Mouse (Mus musculus) adrenal gland, adult 2 months (tissue): ENCODE data around the gene Hs1bp3. TPM values are rescaled to one million over a fixed set of nuclear protein-coding genes. Genes with fewer than 3 reads are reported as not detected.

Experiments
- DNase-seq: peaks from one replicate; pipeline ENCODE4 v3.0.0; 2021
- polyA plus RNA-seq: library from polyadenylated mRNA; depleted of rRNA; stranded (reverse); fragments of >200 nt; gene quantifications from 2 replicates; pipeline ENCODE4 v1.2.3, GENCODE M21; 2012
- total RNA-seq, 2 experiments: library from RNA; stranded (reverse); gene quantifications; 2 replicates each; pipeline ENCODE4 v1.2.3; 2021

The Hs1bp3 gene
- total and polyA plus RNA-seq, 3 experiments, result 13.8 to 22.7 (median 22.0) TPM

- DNase-seq, result no peak
Observed at GRCm38 (mm10) chr12:8336601-8337285, 23.5 kb downstream of the Hs1bp3 start.

GRCm38 (mm10) chr12:8337286-8338060, 24.2 kb downstream of the Hs1bp3 start:
- peak; percentile 63 for DNase-seq

- no peak for DNase-seq
Observed at GRCm38 (mm10) chr12:8338491-8338890, 25.3 kb downstream of the Hs1bp3 start.

GRCm38 (mm10) chr12:8338918-8339317, 25.7 kb downstream of the Hs1bp3 start:
- no peak for DNase-seq

- no peak for DNase-seq
Observed at GRCm38 (mm10) chr12:8339591-8340319, 26.5 kb downstream of the Hs1bp3 start.

- no peak for DNase-seq
Observed at GRCm38 (mm10) chr12:8341008-8341407, 27.8 kb downstream of the Hs1bp3 start.

GRCm38 (mm10) chr12:8343381-8343780, 30.1 kb downstream of the Hs1bp3 start:
- no peak for DNase-seq

- no peak for DNase-seq
Observed at GRCm38 (mm10) chr12:8344897-8345296, 31.7 kb downstream of the Hs1bp3 start.

- no peak for DNase-seq
Observed at GRCm38 (mm10) chr12:8345539-8345938, 32.3 kb downstream of the Hs1bp3 start.

- peak; percentile 59 for DNase-seq
Observed at GRCm38 (mm10) chr12:8347746-8348462, 34.7 kb downstream of the Hs1bp3 start.

- DNase-seq, result peak; percentile 62
Observed at GRCm38 (mm10) chr12:8348733-8349513, 35.7 kb downstream of the Hs1bp3 start.

- peak; percentile 88 for DNase-seq
Observed at GRCm38 (mm10) chr12:8351025-8351903, 38.0 kb downstream of the Hs1bp3 start.

- DNase-seq, result no peak
Observed at GRCm38 (mm10) chr12:8353071-8353470, 39.8 kb downstream of the Hs1bp3 start.

GRCm38 (mm10) chr12:8354187-8354586, 41.0 kb downstream of the Hs1bp3 start:
- no peak for DNase-seq

- no peak for DNase-seq
Observed at GRCm38 (mm10) chr12:8355011-8355410, 41.8 kb downstream of the Hs1bp3 start.

GRCm38 (mm10) chr12:8357449-8357848, 44.2 kb downstream of the Hs1bp3 start:
- DNase-seq, result peak; percentile 86

- peak; percentile 88 for DNase-seq
Observed at GRCm38 (mm10) chr12:8358344-8358966, 45.2 kb downstream of the Hs1bp3 start.

- no peak for DNase-seq
Observed at GRCm38 (mm10) chr12:8359418-8360112, 46.3 kb downstream of the Hs1bp3 start.

- peak; percentile 65 for DNase-seq
Observed at GRCm38 (mm10) chr12:8361866-8362265, 48.6 kb downstream of the Hs1bp3 start.
